Mouse (Mus musculus): ENCODE data around the gene Ttc34.

GRCm38 (mm10) chr4:154793499-154793898, 43.8 kb upstream of the Ttc34 start:
- TF ChIP-seq CTCF (IDR thresholded peaks at IDR 0.05; ENCODE audit: low read depth, low read length) (no peak), POLR2A (IDR thresholded peaks at IDR 0.05; ENCODE audit: borderline replicate concordance, low read depth, low read length) (no peak)
